ENCODE assay signal across 24 mouse cellular contexts in the genomic region with DNA sequence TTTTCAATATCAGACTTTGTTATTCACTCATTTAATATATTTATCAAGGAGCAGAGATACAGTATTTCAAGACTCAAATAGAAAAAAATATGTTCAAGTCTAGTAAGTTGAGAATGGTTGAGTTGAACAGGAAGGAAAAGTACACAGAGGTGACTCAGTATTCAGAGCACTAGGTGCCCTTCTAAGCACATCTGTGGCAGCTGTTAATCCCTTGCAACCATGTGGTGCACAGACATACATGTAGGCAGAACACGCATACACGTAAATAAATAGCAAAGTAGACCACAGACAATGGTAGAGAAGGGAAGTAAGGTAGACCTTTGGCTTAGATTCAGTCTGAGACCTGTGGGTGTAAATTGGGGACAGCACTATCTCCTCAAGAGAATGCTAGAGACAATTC. TPM values are rescaled to one million over a fixed set of nuclear protein-coding genes. Genes with fewer than 3 reads are reported as not detected.
A peak's percentile ranks its signal among the peaks of the same experiment; 100 is the strongest.
DNase-seq lines count a peak whose midpoint lies in the region; ATAC-seq and TF ChIP-seq lines count a peak whose summit lies in the region.
"Had no signal": no experiment of that assay in that cellular context is flagged by ENCODE, and none has a peak within 500 bp of the region (broad histone marks: within the 10 kb centered on the region; RNA-seq: fewer than 3 reads in every experiment).

No protein-coding gene starts in this region.

- TF ChIP-seq EP300 in MEL (IDR thresholded peaks at IDR 0.05; ENCODE audit: low read depth in 1 of 2, low read length in 2 of 2): no peak

- 0 out of 4 replicates have a peak, but pooled peaks cover 0 to 5% of the 10 kb centered on the region in 2 experiments for H3K4me1 ChIP-seq in MEL (ENCODE audit: control insufficient read depth in 1 of 2, insufficient read depth in 2 of 2, low read length in 2 of 2)
- H3K4me1 ChIP-seq: embryonic facial prominence, embryonic 15.5 days; forebrain, embryonic 10.5 days; heart, embryonic 15.5 days; hindbrain, embryonic 12.5 days; intestine, embryonic 15.5 days had no signal

- no peak overlapping the region for H3K9ac ChIP-seq in MEL (ENCODE audit: control insufficient read depth, low read depth, low read length, poor library complexity, severe bottlenecking)
- H3K9ac ChIP-seq: embryonic facial prominence, embryonic 15.5 days; heart, embryonic 15.5 days; hindbrain, embryonic 12.5 days; intestine, embryonic 15.5 days had no signal

- no peaks in the 10 kb centered on the region for H3K9me3 ChIP-seq in MEL (replicated peaks; ENCODE audit: insufficient read depth, low read length)
- H3K9me3 ChIP-seq: embryonic facial prominence, embryonic 15.5 days; forebrain, embryonic 10.5 days; G1E; heart, embryonic 15.5 days; hindbrain, embryonic 12.5 days; intestine, embryonic 15.5 days had no signal

- TF ChIP-seq CTCF in MEL (IDR thresholded peaks at IDR 0.05 in 2 of 3, conservative IDR thresholded peaks at IDR 0.05 in 1 of 3; ENCODE audit: control insufficient read depth in 1 of 3, insufficient read depth in 1 of 3, low read depth in 2 of 3, low read length in 3 of 3, poor library complexity in 1 of 3, severe bottlenecking in 1 of 3): no peak

- no peak for TF ChIP-seq POLR2A in MEL (IDR thresholded peaks at IDR 0.05; ENCODE audit: control insufficient read depth in 1 of 2, insufficient read depth in 1 of 2, low read depth in 1 of 2, low read length in 2 of 2, poor library complexity in 1 of 2)

- intact Hi-C loops in heart, postnatal 10 days (cut with DNase I): no loop called here

- no peaks in the 10 kb centered on the region; a peak in 3 of 4 replicates for H3K36me3 ChIP-seq in MEL (ENCODE audit: control insufficient read depth in 1 of 2, insufficient read depth in 2 of 2, low read length in 2 of 2)
- H3K36me3 ChIP-seq: intestine, embryonic 15.5 days had no signal

- H3K79me2 ChIP-seq in MEL (ENCODE audit: control insufficient read depth, insufficient read depth, low read length, poor library complexity): peaks cover 1% of the 10 kb centered on the region; the same call in 1 of the 2 replicates

- no peak for TF ChIP-seq RAD21 in MEL (IDR thresholded peaks at IDR 0.05; ENCODE audit: low read depth, low read length)

- no peak overlapping the region for H3K27ac ChIP-seq in MEL (ENCODE audit: control insufficient read depth, low read depth, low read length)
- H3K27ac ChIP-seq: embryonic facial prominence, embryonic 15.5 days; forebrain, embryonic 10.5 days; heart, embryonic 15.5 days; hindbrain, embryonic 12.5 days; intestine, embryonic 15.5 days had no signal

- 0 out of 2 replicates have a peak, but pooled peaks have one; percentile 13 for ATAC-seq in neutrophil, adult 5-6 weeks (ENCODE audit: extremely low read depth, insufficient number of reproducible peaks, low FRiP score, poor library complexity, severe bottlenecking)
- ATAC-seq in activated CD4-positive, CD25-positive, alpha-beta regulatory T cell, adult 4 months: no peak
- ATAC-seq: forebrain, embryonic 14.5 days; hindbrain, embryonic 16.5 days; intestine, embryonic 15.5 days had no signal

- no peaks in the 10 kb centered on the region for H3K27me3 ChIP-seq in MEL (ENCODE audit: control insufficient read depth in 1 of 2, insufficient read depth in 2 of 2, low read length in 2 of 2)
- H3K27me3 ChIP-seq: embryonic facial prominence, embryonic 15.5 days; heart, embryonic 15.5 days; hindbrain, embryonic 12.5 days; intestine, embryonic 15.5 days had no signal

- no peak overlapping the region for H3K4me3 ChIP-seq in MEL (ENCODE audit: control insufficient read depth in 1 of 2, insufficient read depth in 1 of 2, low read depth in 2 of 2, low read length in 2 of 2)
- H3K4me3 ChIP-seq: embryonic facial prominence, embryonic 15.5 days; erythroblast, embryonic 14.5 days; forebrain, embryonic 10.5 days; heart, embryonic 15.5 days; hindbrain, embryonic 12.5 days; intestine, embryonic 15.5 days had no signal

- DNase-seq in 416B (ENCODE audit: low read depth): peak; percentile 54
- peak; percentile 16 for DNase-seq in MEL (ENCODE audit: low read depth, low spot score)
- peak; percentile 11 for DNase-seq in induced T-regulatory cell, adult 2 months (ENCODE audit: low read depth)
- no peak for DNase-seq in heart, postnatal 10 days
- no peak for DNase-seq in c-Kit-positive CD71-positive TER-119-positive erythroid progenitor cells, embryonic 14.5 days (ENCODE audit: low spot score)
- DNase-seq: adrenal gland, adult 2 months; adrenal gland, postnatal 25 days; cerebellum, adult 2 months; cerebellum, postnatal 10 days; embryo, embryonic 11 days; gastrocnemius, postnatal 36 days; heart, adult 18-20 months; heart, postnatal 36 days had no signal

TF ChIP-seq in MEL, 35 proteins besides CTCF, POLR2A, EP300 and RAD21:
- TF ChIP-seq MEF2A (IDR thresholded peaks at IDR 0.05; ENCODE audit: extremely low read depth, insufficient replicate concordance, low read depth, low read length, poor library complexity, severe bottlenecking) (no peak), UBTF (IDR thresholded peaks at IDR 0.05; ENCODE audit: borderline replicate concordance, insufficient read depth, low read depth, low read length) (no peak), USF2 (IDR thresholded peaks at IDR 0.05; ENCODE audit: borderline replicate concordance in 1 of 2, insufficient read depth in 1 of 2, low read depth in 1 of 2, low read length in 2 of 2) (no peak), POLR2AphosphoS5 (IDR thresholded peaks at IDR 0.05; ENCODE audit: borderline replicate concordance, low read depth, low read length) (no peak), SIN3A (IDR thresholded peaks at IDR 0.05; ENCODE audit: low read length) (no peak), HCFC1 (IDR thresholded peaks at IDR 0.05; ENCODE audit: low read depth, low read length) (no peak), NELFE (IDR thresholded peaks at IDR 0.05; ENCODE audit: low read depth, low read length) (no peak), NRF1 (IDR thresholded peaks at IDR 0.05; ENCODE audit: insufficient read depth, low read depth, low read length, poor library complexity, severe bottlenecking) (no peak), TBP (IDR thresholded peaks at IDR 0.05; ENCODE audit: low read depth, low read length) (no peak), TAL1 (IDR thresholded peaks at IDR 0.05; ENCODE audit: low read length) (no peak), JUND (IDR thresholded peaks at IDR 0.05; ENCODE audit: low read depth, low read length) (no peak), ZKSCAN1 (IDR thresholded peaks at IDR 0.05; ENCODE audit: low read depth, low read length) (no peak), ZC3H11A (IDR thresholded peaks at IDR 0.05; ENCODE audit: low read depth, low read length) (no peak), KAT2A (conservative IDR thresholded peaks at IDR 0.05; ENCODE audit: low read depth, low read length) (no peak), MAFK (IDR thresholded peaks at IDR 0.05; ENCODE audit: borderline replicate concordance, low read depth, low read length) (no peak), CHD1 (IDR thresholded peaks at IDR 0.05; ENCODE audit: low read depth, low read length) (no peak), GABPA (IDR thresholded peaks at IDR 0.05; ENCODE audit: low read depth, low read length) (no peak)

RNA-seq across cellular contexts. Expression of a gene that starts 13.7 kb away (rescaled TPM):
- total RNA-seq in MEL (2012; rRNA removed): 11.2 and 12.8 TPM in 2 replicates
- polyA plus RNA-seq in MEL (2012; ENCODE audit: insufficient read depth in 1 of 2, insufficient read length in 2 of 2, low read depth in 1 of 2, low replicate concordance in 2 of 2, missing spikeins in 1 of 2): 10 to 100 TPM in 1 of 2 experiments, 1 to 10 TPM in 1; 8.2 to 30.2 TPM
- 126 and 172 TPM in 2 replicates for total RNA-seq in neutrophil, adult 5-6 weeks (2017)
- 10 to 100 TPM; 18.3 to 18.4 TPM for total RNA-seq in heart, postnatal 10 days (2021)
- 10 to 100 TPM; 31.5 to 38.2 TPM for polyA plus RNA-seq in activated CD4-positive, CD25-positive, alpha-beta regulatory T cell, adult 4 months (2017; shearing (Covaris generic))

Comparison
In these comparisons a context has a peak if more than half of its experiments do, and no peak if none do; other contexts are left out.
1. DNase-seq: peak in 416B (single experiment), MEL (single experiment) and induced T-regulatory cell, adult 2 months (single experiment); none in heart, postnatal 10 days (0 of 2) and c-Kit-positive CD71-positive TER-119-positive erythroid progenitor cells, embryonic 14.5 days (single experiment).